Mouse (Mus musculus) heart, embryonic 11.5 days (tissue): Measurements from ENCODE around the gene Me3. TPM values are rescaled to one million over a fixed set of nuclear protein-coding genes. Genes with fewer than 3 reads are reported as not detected.

Experiments
- ATAC-seq: fragments of 200-750 bp; cut with Nextera tagmentation; replicated peaks from 2 replicates; pipeline ENCODE4 v1.8.0; 2017; ENCODE audit warnings: moderate library complexity; ENCODE audit not compliant: insufficient number of reproducible peaks, low FRiP score, low TSS enrichment
- H3K27ac ChIP-seq: fragments of 300-500 bp; sonication (generic); 2 replicates; pipeline ENCODE4 v1.5.1; 2014; ENCODE audit warnings: mild to moderate bottlenecking, low read depth, low read length
- H3K27me3 ChIP-seq: fragments of 300-500 bp; sonication (generic); 2 replicates; pipeline ENCODE4 v1.6.1; 2014; ENCODE audit warnings: mild to moderate bottlenecking, low read length, mixed read lengths; ENCODE audit not compliant: control insufficient read depth, insufficient read depth
- H3K36me3 ChIP-seq: fragments of 300-500 bp; sonication (generic); 2 replicates; pipeline ENCODE4 v1.6.1; 2014; ENCODE audit warnings: mild to moderate bottlenecking, low read length, moderate library complexity, mixed read lengths; ENCODE audit not compliant: control insufficient read depth, insufficient read depth
- H3K4me1 ChIP-seq: fragments of 300-500 bp; sonication (generic); 2 replicates; pipeline ENCODE4 v1.6.1; 2014; ENCODE audit warnings: low read length; ENCODE audit not compliant: control insufficient read depth, insufficient read depth
- H3K4me2 ChIP-seq: fragments of 300-500 bp; sonication (generic); 2 replicates; pipeline ENCODE4 v1.6.1; 2014; ENCODE audit warnings: mild to moderate bottlenecking, moderate library complexity
- H3K4me3 ChIP-seq: fragments of 300-500 bp; sonication (generic); 2 replicates; pipeline ENCODE4 v1.5.1; 2014; ENCODE audit warnings: low read depth, low read length
- H3K9ac ChIP-seq: fragments of 300-500 bp; sonication (generic); 2 replicates; pipeline ENCODE4 v1.6.1; 2014; ENCODE audit warnings: mild to moderate bottlenecking, low read depth, low read length, moderate library complexity
- H3K9me3 ChIP-seq: fragments of 300-500 bp; sonication (generic); replicated peaks from 2 replicates; pipeline ENCODE4 v1.6.1; 2016; ENCODE audit warnings: low read length; ENCODE audit not compliant: control insufficient read depth
- WGBS: fragments of 180-500 bp; shearing (Covaris S2); extraction: QIAGEN DNeasy Blood & Tissue Kit; methylation state at CpG from one replicate; pipeline ENCODE4 v1.1.7; 2014; ENCODE audit not compliant: insufficient replicate concordance; 5-methylcytosine and 5-hydroxymethylcytosine counted together
- polyA plus RNA-seq: library from polyadenylated mRNA; unstranded; fragments of >200 nt; fragmentation: Nextera tagmentation; extraction: Ambion mirVana; gene quantifications from 2 replicates; pipeline ENCODE4 v1.2.1, GENCODE M21; 2014

The Me3 gene
- polyA plus RNA-seq, 1 experiment from 2014 or later = 2.6 TPM

DNA sequence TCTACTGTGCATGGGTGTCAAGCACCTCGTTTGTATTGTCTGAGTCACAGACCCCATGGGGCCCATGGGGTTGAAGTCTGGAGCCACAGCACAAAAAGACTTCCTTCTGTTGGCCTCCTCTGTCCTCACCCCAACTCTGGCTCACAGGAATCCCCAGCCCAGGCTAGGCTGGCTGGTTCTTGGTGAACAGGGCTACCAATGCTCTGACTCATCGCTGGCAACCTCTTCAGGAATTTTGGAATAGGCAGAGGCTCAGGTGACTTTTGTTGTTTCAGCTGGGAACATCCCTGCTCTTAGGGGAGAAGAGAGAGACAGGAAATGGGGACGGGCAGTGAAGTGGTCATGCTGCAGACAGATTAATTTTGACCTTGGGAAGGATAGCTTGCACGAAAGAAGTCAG is 205.6 kb downstream of the Me3 start:
- no peak overlapping the region for H3K27ac ChIP-seq
- H3K27me3 ChIP-seq = no peaks in the 10 kb centered on the region
- no peaks in the 10 kb centered on the region for H3K9me3 ChIP-seq
- 42% methylated on average over 4 of the region's 4 CpGs for WGBS
- no peak for ATAC-seq
- no peak overlapping the region for H3K9ac ChIP-seq
- no peaks in the 10 kb centered on the region for H3K36me3 ChIP-seq
- H3K4me1 ChIP-seq = no peaks in the 10 kb centered on the region
- H3K4me3 ChIP-seq = no peak overlapping the region
- H3K4me2 ChIP-seq = no peak overlapping the region

- ATAC-seq = no peak
- Histone ChIP-seq H3K27ac (no peak overlapping the region), H3K27me3 (no peaks in the 10 kb centered on the region), H3K36me3 (no peaks in the 10 kb centered on the region), H3K9me3 (no peaks in the 10 kb centered on the region), H3K9ac (no peak overlapping the region), H3K4me3 (no peak overlapping the region), H3K4me1 (no peaks in the 10 kb centered on the region), H3K4me2 (no peak overlapping the region)
- 67% methylated on average over 8 of the region's 8 CpGs for WGBS
Observed at GRCm38 (mm10) chr7:89839721-89840120, 207.5 kb downstream of the Me3 start.

GRCm38 (mm10) chr7:89841670-89842403 is 209.6 kb downstream of the Me3 start:
- Histone ChIP-seq H3K4me3 (no peak overlapping the region), H3K9me3 (no peaks in the 10 kb centered on the region), H3K4me1 (no peaks in the 10 kb centered on the region), H3K27me3 (no peaks in the 10 kb centered on the region), H3K27ac (no peak overlapping the region), H3K9ac (no peak overlapping the region), H3K36me3 (no peaks in the 10 kb centered on the region), H3K4me2 (peak overlapping the region; percentile 27; the same call in 1 of the 2 replicates)
- peak; percentile 58; the same call in 1 of the 2 replicates for ATAC-seq
- WGBS = 32% methylated on average over 15 of the region's 15 CpGs

- ATAC-seq = no peak
- no peak overlapping the region for H3K9ac ChIP-seq
- H3K9me3 ChIP-seq = no peaks in the 10 kb centered on the region
- H3K4me3 ChIP-seq = no peak overlapping the region
- H3K27ac ChIP-seq = no peak overlapping the region
- H3K27me3 ChIP-seq = no peaks in the 10 kb centered on the region
- H3K4me1 ChIP-seq = no peaks in the 10 kb centered on the region
- H3K36me3 ChIP-seq = no peaks in the 10 kb centered on the region
- no peak overlapping the region for H3K4me2 ChIP-seq
- WGBS = 80% methylated on average over 5 of the region's 5 CpGs
Observed at GRCm38 (mm10) chr7:89842404-89842715, 210.2 kb downstream of the Me3 start.

- Histone ChIP-seq H3K4me3 (no peak overlapping the region), H3K27me3 (no peaks in the 10 kb centered on the region), H3K4me2 (no peak overlapping the region), H3K4me1 (no peaks in the 10 kb centered on the region), H3K36me3 (no peaks in the 10 kb centered on the region), H3K9me3 (no peaks in the 10 kb centered on the region), H3K27ac (no peak overlapping the region), H3K9ac (no peak overlapping the region)
- 56% methylated on average over 6 of the region's 6 CpGs for WGBS
- ATAC-seq = no peak
Observed at GRCm38 (mm10) chr7:89843121-89843520, 210.9 kb downstream of the Me3 start.

DNA sequence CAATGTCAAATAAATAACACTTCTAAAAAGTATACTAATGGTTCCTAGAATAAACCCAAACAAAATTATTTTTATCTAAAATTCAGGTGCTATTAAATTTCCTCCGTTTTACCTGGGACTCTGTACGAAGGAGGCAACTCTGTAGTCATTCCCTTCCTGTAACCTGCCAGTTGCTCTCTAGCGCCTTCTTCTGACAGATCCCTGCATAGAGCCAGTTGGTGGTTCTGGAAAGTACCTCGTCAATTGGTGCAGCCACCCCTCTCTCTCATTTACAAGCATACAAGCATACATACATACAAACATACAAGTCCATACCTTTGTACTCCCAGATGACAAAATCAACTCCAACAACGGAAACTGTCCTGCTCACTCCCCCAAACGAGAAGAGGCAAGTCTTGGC is 211.3 kb downstream of the Me3 start:
- H3K36me3 ChIP-seq = no peaks in the 10 kb centered on the region
- H3K4me2 ChIP-seq = no peak overlapping the region
- no peak overlapping the region for H3K27ac ChIP-seq
- no peaks in the 10 kb centered on the region for H3K27me3 ChIP-seq
- H3K9me3 ChIP-seq = no peaks in the 10 kb centered on the region
- no peak overlapping the region for H3K9ac ChIP-seq
- no peak for ATAC-seq
- 28% methylated on average over 6 of the region's 6 CpGs for WGBS
- H3K4me3 ChIP-seq = no peak overlapping the region
- H3K4me1 ChIP-seq = no peaks in the 10 kb centered on the region

DNA sequence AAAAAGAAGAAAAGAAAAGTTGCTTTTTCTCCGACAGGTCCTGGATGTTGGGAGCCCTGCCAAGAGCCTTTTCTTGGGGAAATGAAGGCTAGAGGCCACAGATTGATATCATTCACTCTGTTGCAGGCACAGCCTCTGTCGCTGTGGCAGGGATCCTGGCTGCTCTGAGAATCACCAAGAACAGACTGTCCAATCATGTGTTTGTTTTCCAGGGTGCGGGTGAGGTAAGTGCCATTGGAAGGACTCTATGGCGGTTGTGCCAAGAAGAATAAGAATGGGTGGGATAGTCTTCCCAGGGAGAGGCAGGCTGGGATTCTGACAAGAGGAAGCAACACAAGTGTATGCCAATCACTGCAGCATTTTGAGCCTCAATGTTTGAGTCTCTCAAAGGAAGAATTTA is 213.5 kb downstream of the Me3 start:
- Histone ChIP-seq H3K9me3 (no peaks in the 10 kb centered on the region), H3K4me3 (no peak overlapping the region), H3K4me2 (no peak overlapping the region), H3K27me3 (no peaks in the 10 kb centered on the region), H3K27ac (no peak overlapping the region), H3K4me1 (no peaks in the 10 kb centered on the region), H3K36me3 (no peaks in the 10 kb centered on the region), H3K9ac (no peak overlapping the region)
- 68% methylated on average over 4 of the region's 4 CpGs for WGBS
- no peak for ATAC-seq

- H3K9me3 ChIP-seq = no peaks in the 10 kb centered on the region
Observed at GRCm38 (mm10) chr7:89850510-89850909, 218.3 kb downstream of the Me3 start.

More at GRCm38 (mm10) chr7:89850510-89850909, 218.3 kb downstream of the Me3 start:
- H3K4me3 ChIP-seq = no peak overlapping the region
- no peak overlapping the region for H3K4me2 ChIP-seq
- H3K27ac ChIP-seq = no peak overlapping the region
- H3K4me1 ChIP-seq = no peaks in the 10 kb centered on the region
- WGBS = 64% methylated on average over 3 of the region's 3 CpGs
- H3K27me3 ChIP-seq = no peaks in the 10 kb centered on the region
- no peaks in the 10 kb centered on the region for H3K36me3 ChIP-seq
- ATAC-seq = no peak
- H3K9ac ChIP-seq = no peak overlapping the region
